Mouse (Mus musculus): ENCODE results near the gene Reck.

Reck gene

GRCm38 (mm10) chr4:43875160-43875918 is at the start of gene Reck:
Gene Reck (plus strand): TSS chr4:43875530.
- peak; percentile 73 for DNase-seq

GRCm38 (mm10) chr4:43828806-43829205 is 46.5 kb upstream of the Reck start:
- no peak for DNase-seq

GRCm38 (mm10) chr4:43832031-43832430 is 43.3 kb upstream of the Reck start:
- DNase-seq, result no peak

- no peak for DNase-seq
Measured at GRCm38 (mm10) chr4:43833752-43834151, 41.6 kb upstream of the Reck start.

- no peak for DNase-seq
Measured at GRCm38 (mm10) chr4:43834749-43835148, 40.6 kb upstream of the Reck start.

GRCm38 (mm10) chr4:43838326-43838725 is 37.0 kb upstream of the Reck start:
- no peak for DNase-seq

- no peak for DNase-seq
Measured at GRCm38 (mm10) chr4:43840101-43840500, 35.2 kb upstream of the Reck start, which contains the start of gene Olfr157. Gene Olfr157 (minus strand): TSS chr4:43840201.

- DNase-seq, result no peak
Measured at GRCm38 (mm10) chr4:43851265-43851664, 24.1 kb upstream of the Reck start, which contains the start of gene Olfr155. Gene Olfr155 (plus strand): TSS chr4:43851565.

GRCm38 (mm10) chr4:43854101-43854500 is 21.2 kb upstream of the Reck start:
- no peak for DNase-seq

- no peak for DNase-seq
Measured at GRCm38 (mm10) chr4:43859886-43860285, 15.4 kb upstream of the Reck start.

- DNase-seq, result peak; percentile 48
Measured at GRCm38 (mm10) chr4:43860744-43861519, 14.4 kb upstream of the Reck start.

GRCm38 (mm10) chr4:43863298-43863697 is 12.0 kb upstream of the Reck start:
- no peak for DNase-seq

- no peak for DNase-seq
Measured at GRCm38 (mm10) chr4:43869821-43870220, 5.5 kb upstream of the Reck start.

- no peak for DNase-seq
Measured at GRCm38 (mm10) chr4:43874501-43874900, 829 bp upstream of the Reck start.

- DNase-seq, result peak; percentile 10
Measured at GRCm38 (mm10) chr4:43875919-43876411, 635 bp downstream of the Reck start.

- DNase-seq, result no peak
Measured at GRCm38 (mm10) chr4:43877230-43877629, 1.9 kb downstream of the Reck start.

GRCm38 (mm10) chr4:43878121-43878776 is 2.9 kb downstream of the Reck start:
- DNase-seq, result no peak

GRCm38 (mm10) chr4:43879566-43879965 is 4.2 kb downstream of the Reck start:
- DNase-seq, result no peak

- DNase-seq, result no peak
Measured at GRCm38 (mm10) chr4:43884196-43884595, 8.9 kb downstream of the Reck start.

- no peak for DNase-seq
Measured at GRCm38 (mm10) chr4:43891247-43891646, 15.9 kb downstream of the Reck start.

GRCm38 (mm10) chr4:43897209-43897608 is 21.9 kb downstream of the Reck start:
- no peak for DNase-seq

- no peak for DNase-seq
Measured at GRCm38 (mm10) chr4:43899197-43899596, 23.9 kb downstream of the Reck start.

GRCm38 (mm10) chr4:43903690-43904089 is 28.4 kb downstream of the Reck start:
- DNase-seq, result no peak

Data from cerebellum, adult 11 months (tissue).